Mouse (Mus musculus) layer of hippocampus, postnatal 10 days (tissue): ENCODE results near the gene Eif4enif1. TPM values are rescaled to one million over a fixed set of nuclear protein-coding genes. Genes with fewer than 3 reads are reported as not detected.
A peak's percentile ranks its signal among the peaks of the same experiment; 100 is the strongest.
"Not testable (repeated sequence)": the region's sequence is repeated elsewhere in the genome, so short reads cannot be mapped to it uniquely, and the experiment has no call there.

ENCODE experiments used
- DNase-seq, 2 experiments: peaks; one replicate each; pipeline ENCODE4 v3.0.0; 2021; ENCODE audit warnings: low spot score in 2 of 2
- total RNA-seq, 2 experiments: library from RNA; stranded (reverse); gene quantifications; 2 replicates each; pipeline ENCODE4 v1.2.3; 2021

The Eif4enif1 gene
- total RNA-seq, 2 experiments from 2014 or later = 64.2 to 66.4 TPM

DNA sequence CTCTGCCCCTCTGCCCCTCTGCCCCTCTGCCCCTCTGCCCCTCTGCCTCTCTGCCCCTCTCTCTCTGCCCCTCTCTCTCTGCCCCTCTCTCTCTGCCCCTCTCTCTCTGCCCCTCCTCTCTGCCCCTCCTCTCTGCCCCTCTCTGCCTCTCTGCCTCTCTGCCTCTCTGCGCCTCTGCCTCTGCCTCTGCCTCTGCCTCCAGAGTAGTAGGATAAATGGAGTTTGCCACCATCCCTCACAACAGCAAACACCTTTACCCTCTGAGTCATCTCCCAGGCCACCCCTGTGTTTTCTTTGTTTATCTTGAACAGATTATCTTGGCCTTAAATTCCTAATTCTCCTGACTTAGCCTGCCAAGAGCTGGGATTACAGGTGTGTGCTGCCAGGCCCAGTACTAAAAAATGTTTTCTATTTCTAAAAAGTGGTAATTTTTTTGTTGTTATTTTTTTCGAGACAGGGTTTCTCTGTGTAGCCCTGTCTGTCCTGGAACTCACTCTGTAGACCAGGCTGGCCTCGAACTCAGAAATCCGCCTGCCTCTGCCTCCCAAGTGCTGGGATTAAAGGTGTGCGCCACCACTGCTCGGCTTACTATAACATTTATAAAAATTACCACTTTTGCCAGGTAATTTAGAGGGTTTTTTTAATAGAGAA is 21.6 kb upstream of the Eif4enif1 start:
- not testable (repeated sequence) for DNase-seq

DNA sequence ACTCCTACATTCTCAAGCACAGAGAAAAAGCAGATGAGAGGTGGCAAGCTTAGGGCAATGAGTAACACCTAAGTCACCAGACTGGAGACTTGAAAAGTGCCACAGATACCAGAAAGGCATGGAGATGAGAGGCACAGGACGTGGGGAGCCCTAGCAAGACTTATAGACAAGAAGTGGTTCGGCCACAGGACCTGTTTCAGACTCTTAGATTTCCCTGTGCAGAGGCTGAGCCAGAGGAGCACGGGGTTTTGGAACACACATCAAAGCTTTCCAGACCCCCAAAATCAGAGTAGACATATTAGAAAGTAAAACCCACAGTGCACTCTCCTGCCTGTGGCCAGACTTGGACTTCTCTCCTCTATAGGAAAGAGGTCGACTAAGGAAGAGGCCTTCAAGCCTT is 20.9 kb upstream of the Eif4enif1 start:
- peak; percentile 56 to 68 for DNase-seq

DNA sequence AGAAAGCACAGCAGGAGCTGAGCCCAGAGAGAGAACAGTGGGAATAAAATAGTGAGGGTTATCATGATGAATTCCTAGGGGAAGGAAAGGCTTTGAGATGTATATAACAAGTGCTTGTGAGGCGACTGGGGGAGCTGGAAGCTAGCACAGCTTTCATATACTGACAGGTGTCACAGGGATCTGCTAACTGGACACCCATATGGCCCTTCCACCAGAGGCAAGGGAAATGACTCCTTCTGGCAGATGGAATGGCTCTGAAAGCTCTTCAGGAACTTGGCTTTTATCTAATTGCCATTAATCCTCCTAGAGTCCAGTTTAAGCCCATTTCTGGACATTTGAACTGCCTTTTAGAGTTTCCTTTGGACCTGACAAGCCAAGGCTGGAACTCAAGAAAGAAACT is 20.2 kb upstream of the Eif4enif1 start:
- DNase-seq = not testable (repeated sequence)

DNA sequence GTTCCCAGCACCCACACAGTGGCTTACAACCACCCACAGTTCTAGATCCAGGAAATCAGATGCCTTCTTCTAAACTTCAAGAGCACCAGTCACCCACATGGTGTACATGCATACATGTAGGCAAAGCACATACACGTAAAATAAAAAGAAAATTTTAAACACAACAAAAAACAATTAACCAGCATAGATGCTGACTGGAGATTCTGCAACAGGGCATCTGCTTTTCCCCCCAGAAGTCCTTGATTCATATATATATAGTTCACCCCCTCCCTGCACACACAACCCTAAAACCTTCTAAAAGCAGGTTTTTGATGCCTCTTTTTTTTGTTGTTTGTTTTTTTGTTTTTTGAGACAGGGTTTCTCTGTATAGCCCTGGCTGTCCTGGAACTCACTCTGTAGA is 19.5 kb upstream of the Eif4enif1 start:
- not testable (repeated sequence) for DNase-seq

DNA sequence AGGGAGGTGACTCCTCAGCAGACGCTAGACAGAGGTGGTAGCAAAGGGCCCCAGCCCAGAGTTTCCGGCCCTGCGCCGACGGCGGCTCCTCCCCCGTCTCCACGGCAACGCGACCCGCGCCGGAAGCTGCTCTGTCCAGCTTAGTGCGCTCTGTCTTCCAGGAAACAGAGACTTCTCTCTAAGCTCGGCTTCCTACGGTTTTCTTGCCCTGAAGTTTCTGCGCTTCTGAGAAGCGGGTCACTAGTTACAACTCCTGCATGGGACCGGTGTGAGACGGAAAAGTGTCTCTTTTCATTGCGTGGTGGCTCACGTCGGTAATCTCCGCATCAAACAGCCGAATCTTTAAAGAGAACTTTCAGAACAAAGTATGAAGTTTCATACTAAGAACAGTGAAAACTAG is 8.8 kb upstream of the Eif4enif1 start, which contains the start of gene Sfi1:
Gene Sfi1, minus strand, starts transcription at position 101 of the 400 bp plus-strand sequence.
- no peak for DNase-seq

DNA sequence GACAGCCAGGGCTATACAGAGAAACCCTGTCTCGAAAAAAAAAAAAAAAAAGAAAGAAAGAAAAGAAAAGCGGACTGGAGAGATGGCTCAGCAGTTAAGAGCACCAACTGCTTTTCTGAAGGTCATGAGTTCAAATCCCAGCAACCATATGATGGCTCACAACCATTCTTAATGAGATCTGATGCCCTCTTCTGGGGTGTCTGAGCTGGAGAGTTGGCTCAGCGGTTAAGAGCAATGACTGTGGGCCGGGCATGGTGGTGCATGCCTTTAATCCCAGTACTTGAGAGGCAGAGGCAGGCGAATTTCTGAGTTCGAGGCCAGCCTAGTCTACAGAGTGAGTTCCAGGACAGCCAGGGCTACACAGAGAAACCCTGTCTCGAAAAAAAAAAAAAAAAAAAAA is 1.6 kb upstream of the Eif4enif1 start:
- not testable (repeated sequence) for DNase-seq

DNA sequence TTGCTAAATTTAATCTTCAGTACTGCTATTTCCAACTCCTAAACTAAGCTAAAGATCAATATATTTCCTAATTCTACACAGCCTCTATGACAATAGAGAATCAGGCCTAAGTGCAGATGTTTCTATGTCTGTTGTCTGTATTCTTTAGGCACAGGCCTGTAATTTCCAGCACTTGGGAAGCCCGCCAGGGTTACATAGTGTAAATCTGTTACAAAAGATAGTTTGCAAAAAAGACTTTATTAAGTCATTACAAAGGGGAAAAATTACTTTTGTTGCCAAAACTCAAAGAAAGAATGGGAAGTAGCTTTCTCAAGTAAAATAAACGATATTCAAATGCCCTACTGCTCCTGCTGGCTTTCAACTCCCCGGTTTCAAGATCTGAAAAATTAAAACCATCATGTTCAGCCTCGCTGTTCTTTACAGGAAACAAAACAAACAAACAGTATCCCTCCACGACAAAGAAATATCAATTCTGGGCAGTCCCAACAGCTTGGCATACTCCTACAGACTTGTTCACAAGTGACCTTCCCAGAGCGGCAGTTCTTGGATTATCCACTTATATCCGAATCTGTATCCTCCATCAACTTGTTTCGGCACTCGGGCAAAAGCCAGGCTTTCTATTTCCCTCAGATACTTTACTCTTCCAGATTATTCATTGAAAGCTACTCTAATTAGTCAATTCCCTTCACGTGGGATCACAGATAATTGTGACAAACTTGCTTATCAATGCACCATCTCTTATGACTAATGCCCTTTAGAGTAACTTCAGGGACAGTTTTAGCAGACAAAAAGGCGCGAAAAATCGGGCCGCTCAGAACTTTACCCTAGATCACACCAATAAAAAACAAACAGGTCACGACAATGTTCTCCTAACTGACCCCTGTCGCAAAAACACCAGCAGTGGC is 614 bp upstream of the Eif4enif1 start:
- no peak for DNase-seq

DNA sequence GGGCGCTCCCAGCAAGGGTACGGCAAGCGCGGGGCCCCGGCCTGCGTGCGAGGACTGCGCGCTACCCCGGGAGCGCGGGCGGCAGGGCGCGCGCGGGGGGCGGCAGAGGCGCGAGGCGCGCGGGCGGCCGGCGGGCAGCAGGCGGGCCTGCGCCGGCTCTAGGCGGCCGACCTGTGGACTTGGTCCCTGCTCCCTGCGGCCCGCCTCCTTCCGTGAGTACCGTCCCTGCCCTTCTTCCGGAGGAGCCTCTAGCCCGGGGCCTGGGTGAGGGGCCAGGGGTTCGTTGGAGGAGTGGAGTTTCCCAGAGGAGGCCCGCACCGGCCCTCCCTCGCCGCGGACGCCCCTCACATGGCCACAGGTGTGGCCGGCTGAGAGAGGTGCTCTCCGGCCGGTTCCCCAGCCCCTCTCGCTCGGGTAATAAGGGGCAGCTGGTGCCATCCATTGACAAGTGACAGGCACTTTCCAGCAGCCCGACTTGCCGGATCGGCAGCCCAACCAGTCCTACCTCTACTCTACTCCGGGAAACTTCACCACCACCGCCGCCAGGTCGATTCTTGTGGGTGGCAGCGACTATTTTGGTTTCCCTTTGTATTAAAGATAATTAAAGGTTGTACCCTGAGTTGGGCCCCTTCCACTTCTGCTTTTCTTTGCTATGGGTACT is 719 bp downstream of the Eif4enif1 start:
- peak; percentile 53 to 66 for DNase-seq

DNA sequence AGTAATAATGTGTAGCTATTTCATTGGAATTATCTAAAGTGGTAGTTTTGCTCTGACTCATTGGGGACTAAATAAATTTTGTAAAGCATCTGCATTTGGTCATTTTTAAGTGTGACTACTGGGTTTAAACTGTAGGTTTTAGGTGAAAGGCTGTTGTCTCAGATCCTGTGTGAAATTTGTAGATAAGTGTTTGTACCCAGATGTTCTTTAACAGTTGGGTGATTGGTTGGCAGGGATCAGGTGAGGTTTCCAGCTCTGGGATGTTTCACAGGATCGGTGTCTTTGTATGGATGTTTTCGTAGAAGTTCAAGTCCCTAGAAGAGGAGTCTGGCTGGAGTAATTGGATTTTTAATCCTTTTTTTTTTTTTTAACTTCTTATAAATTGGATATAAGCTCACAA is 1.6 kb downstream of the Eif4enif1 start:
- DNase-seq = no peak

DNA sequence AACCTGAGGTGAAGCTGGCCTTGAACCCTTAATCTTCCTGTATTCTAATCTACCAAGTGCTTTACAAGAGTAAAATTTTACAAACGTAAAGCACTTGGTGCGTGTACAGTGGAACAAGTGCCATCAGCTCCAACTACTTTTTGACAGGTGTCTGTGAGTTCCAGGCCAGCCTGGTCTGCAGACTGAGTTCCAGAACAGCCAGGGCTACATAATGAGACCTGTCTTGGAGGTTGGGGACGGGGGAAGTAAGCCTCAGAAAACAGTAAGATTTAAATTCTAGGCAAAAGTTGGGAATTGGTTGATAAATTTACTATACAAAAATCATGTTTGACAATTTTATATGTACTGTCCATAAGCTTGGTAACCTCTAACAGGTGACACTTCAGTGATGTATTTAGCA is 3.0 kb downstream of the Eif4enif1 start:
- DNase-seq = no peak

DNA sequence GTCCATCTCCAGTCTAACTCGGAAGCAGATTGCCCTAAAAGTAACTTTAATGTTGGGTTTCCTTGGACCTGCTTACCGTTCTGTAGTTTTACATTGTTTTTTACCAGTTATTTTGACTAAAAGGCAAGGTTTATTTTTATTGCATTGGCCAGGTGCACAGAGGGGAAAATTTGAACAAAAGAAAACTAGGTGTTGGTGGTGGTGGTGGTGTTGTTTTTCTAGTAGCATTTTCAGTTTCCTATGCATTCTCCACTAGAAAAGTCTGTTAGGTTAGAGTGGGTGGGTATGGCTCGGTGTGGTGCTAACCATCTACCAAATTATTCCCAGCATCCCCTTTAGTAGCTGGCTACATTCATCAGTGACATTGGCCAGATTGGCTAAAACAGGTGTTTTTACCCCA is 4.6 kb downstream of the Eif4enif1 start:
- DNase-seq = no peak

DNA sequence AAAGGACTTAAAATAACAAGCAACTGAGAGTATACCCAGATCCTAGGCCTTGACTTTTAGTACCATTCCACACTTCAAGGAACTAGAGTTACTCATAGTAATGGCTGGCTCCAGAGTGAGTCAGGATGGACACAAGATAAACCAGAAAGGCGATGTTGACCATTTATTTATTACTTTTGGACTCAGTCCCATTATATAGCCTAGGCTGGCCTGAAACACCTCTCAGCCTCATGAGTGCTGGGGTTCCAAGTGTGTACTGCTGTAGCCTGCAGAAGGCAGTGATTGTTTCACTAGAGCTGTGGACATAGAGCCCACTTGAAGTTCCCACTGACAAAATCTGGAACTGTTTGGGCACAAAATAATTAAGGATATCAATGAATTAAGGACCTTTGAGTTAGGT is 10.3 kb downstream of the Eif4enif1 start:
- no peak for DNase-seq

DNA sequence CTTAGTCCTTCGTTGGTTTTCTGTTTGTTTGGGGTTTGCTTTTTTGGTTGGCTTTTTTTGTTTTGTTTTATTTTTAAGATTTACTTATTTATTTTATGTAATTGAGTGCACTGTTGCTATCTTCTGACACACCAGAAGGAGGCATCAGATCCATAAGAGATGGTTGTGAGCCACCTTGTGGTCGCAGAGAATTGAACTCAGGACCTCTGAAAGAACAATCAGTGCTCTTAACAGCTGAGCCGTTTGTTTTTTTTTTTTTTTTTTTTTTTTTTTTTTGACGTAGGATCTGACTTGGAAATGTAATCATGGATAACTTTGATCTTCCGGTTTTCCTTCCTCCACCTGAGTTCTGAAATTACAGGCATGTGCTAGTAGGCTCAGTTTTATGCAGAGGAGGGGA is 20.9 kb downstream of the Eif4enif1 start:
- no peak for DNase-seq

DNA sequence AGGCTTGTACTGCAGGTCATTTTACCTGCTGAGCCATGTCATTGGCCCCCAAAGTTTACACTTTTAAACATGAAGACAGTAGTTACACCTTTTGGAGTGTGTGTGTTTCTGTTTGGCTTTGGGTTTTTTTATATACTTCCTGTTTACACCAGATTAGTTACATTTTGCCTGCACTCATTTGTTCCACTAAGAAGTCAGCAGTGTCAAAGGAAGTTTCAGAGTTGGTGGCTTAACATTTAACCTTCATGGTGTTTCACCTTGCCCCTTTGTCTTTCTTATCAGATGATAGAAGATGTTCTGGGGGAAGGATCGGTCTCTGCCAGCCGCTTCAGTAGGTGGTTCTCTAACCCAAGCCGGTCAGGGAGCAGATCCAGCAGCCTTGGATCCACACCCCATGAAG is 24.9 kb downstream of the Eif4enif1 start:
- DNase-seq = no peak

DNA sequence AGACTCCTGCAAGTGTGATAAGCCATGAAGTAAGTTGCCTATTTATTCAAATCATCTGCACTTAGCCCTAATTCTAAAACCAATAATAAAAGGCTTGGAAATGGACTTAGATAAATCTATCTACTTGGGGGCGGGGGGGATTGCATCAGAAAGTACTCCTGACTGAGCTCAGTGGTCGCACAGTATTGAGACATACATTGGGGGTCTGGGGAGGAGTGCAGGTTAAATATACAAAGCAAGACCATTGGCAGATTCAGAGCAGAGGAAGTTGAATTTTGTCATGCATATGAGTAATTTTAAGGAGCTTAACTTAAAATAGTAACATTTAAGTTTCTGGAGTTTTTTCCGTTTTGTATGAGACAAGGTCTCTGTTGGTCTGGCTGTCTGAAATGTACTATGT is 30.1 kb downstream of the Eif4enif1 start:
- DNase-seq = no peak

DNA sequence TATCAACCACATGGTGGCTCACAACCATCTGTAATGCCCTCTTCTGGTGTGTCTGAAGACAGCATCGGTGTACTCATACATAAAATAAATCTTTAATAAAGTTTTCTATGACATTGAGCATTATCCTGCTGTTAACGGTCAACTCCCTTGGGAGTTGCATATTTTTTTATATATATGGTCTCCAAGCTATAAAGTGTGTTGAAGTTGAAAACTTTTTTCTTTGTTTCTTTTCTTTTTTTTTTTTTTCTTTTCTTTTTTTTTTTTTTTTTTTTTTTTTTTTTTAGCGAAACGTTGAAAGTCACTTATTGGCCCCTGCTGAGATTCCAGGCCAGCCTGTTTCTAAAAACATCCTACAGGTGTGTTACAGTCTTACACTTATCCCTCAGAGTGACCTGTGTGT is 31.5 kb downstream of the Eif4enif1 start:
- DNase-seq = no peak

DNA sequence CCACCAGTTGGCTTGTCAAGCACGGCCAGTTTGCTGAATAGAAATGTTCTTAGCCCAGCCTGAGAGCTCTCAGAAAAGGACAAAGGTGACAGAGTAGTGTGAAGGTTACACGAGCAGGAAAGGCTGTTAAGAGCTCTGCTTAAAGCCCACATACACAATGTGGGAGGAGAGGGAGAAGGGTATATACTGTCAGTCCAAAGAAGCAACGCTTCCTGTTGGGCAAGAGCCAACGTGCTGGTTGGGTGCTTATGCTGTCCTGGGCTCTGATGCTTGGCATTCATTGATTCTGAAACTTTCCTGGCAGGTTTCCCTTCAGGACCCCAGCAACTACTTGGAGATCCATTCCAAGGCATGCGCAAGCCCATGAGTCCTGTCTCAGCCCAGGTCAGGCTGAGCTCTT is 33.1 kb downstream of the Eif4enif1 start:
- no peak for DNase-seq

DNA sequence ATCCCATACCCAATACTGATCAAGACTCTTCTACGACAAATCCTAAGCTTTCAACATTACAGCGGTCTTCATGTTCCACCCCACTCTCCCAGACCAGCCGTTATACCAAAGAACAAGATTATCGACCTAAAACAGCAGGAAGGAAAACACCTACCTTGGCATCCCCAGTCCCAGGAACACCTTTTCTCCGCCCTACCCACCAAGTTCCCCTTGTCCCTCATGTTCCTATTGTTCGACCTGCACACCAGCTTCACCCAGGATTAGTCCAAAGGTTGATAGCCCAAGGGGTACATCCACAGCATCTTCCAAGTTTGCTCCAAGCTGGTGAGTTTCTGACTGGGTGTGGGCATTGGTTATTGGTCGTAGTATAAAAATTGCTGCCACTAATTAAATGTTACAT is 40.2 kb downstream of the Eif4enif1 start:
- no peak for DNase-seq

DNA sequence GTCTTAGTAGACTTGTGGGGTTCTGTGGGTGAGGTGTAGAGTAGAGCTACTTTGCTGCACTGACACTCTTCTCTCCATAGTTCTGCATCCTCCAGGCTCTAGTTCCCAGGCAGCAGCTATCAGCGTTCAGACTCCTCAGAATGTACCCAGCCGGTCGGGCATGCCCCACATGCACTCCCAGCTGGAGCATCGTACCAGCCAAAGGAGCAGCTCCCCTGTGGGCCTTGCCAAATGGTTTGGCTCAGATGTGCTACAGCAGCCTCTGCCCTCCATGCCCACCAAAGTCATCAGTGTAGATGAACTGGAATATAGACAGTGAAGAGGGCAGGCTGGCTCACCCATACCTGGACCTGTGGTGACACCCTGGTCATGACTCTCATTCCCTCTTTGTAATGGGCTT is 41.6 kb downstream of the Eif4enif1 start:
- peak; percentile 24 to 25 for DNase-seq

DNA sequence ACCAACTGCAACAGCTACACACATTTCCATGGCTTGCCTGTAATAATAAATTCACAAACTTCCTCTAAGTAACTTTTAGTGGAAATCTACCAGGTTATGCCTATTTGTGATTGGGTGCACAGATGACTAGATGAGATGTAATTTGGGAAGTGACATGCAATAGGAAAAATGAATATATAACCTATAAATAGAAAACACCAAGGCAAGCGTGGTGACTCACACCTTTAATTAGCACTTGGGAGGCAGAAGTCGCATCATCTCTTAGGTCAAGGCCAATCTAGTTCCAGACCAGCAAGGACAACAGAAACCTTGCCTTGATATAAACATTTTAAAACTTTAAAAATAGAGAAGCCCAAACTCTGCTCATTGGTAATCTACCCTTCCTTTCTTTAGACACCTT is 45.2 kb downstream of the Eif4enif1 start:
- no peak for DNase-seq

DNA sequence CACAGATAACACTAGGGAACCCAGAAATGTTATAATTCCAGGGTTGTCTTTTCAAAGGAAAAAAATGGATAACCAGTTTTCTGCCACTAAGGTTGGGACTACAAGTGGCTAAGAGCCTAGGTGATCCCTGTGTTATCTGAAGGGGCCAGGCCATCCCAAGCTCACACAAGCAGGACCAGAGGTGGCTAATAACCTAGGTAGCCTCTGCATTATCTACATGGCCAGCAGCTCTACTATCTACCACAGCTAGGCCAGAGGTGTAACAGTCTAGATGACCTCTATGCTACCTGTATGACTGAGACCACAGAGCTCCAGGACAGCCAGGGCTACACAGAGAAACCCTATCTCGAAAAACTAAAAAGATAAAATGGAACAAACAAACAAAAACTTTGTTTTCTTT is 57.3 kb downstream of the Eif4enif1 start:
- no peak for DNase-seq
